Mouse (Mus musculus) kidney, adult 2 months (tissue): ENCODE measurements around the gene Cdh4. TPM values are rescaled to one million over a fixed set of nuclear protein-coding genes. Genes with fewer than 3 reads are reported as not detected.

Experiments
- DNase-seq: peaks from one replicate; pipeline ENCODE4 v3.0.0; 2021
- H3K27ac ChIP-seq: fragments of 200-500 bp; 2 replicates; pipeline ENCODE4 v1.5.1; 2012; ENCODE audit warnings: low read depth, low read length, control low read depth, inconsistent platforms; ENCODE audit not compliant: insufficient read depth
- H3K27me3 ChIP-seq: fragments of 200-500 bp; replicated peaks from 2 replicates; pipeline ENCODE4 v1.6.1; 2012; ENCODE audit warnings: mild to moderate bottlenecking, moderate library complexity, low read length, inconsistent platforms; ENCODE audit not compliant: control insufficient read depth, insufficient read depth
- H3K36me3 ChIP-seq: fragments of 200-500 bp; 2 replicates; pipeline ENCODE4 v1.6.1; 2012; ENCODE audit warnings: mild to moderate bottlenecking, moderate library complexity, low read length, inconsistent platforms; ENCODE audit not compliant: control insufficient read depth, insufficient read depth
- H3K4me1 ChIP-seq: fragments of 200-500 bp; 2 replicates; pipeline ENCODE4 v1.6.1; 2011; ENCODE audit warnings: low read length; ENCODE audit not compliant: control insufficient read depth, insufficient read depth
- H3K4me3 ChIP-seq: fragments of 200-500 bp; 2 replicates; pipeline ENCODE4 v1.5.1; 2011; ENCODE audit warnings: mild to moderate bottlenecking, low read depth, low read length, control low read depth; ENCODE audit not compliant: insufficient read depth
- CTCF ChIP-seq: fragments of 200-500 bp; conservative IDR thresholded peaks from 2 replicates; pipeline ENCODE4 v1.5.1; 2011; ENCODE audit warnings: low read depth, mild to moderate bottlenecking, control low read depth, low read length, moderate library complexity, mixed read lengths; ENCODE audit not compliant: insufficient read depth, insufficient read length
- POLR2A ChIP-seq: fragments of 200-500 bp; IDR thresholded peaks from one replicate; pipeline ENCODE4 v1.6.1; 2011; ENCODE audit warnings: low read depth, low read length, control low read depth
- WGBS: fragments of 180-500 bp; shearing (Covaris S2); methylation state at CpG from one replicate; pipeline ENCODE4 v1.1.7; 2018; 5-methylcytosine and 5-hydroxymethylcytosine counted together
- polyA plus RNA-seq: library from polyadenylated mRNA; depleted of rRNA; stranded (reverse); fragments of >200 nt; gene quantifications from 2 replicates; pipeline ENCODE4 v1.2.3, GENCODE M21; 2012

The Cdh4 gene
- polyA plus RNA-seq, 1 experiment, result 1.2 TPM

GRCm38 (mm10) chr2:179896949-179897348, 454.7 kb downstream of the Cdh4 start:
- no peaks in the 10 kb centered on the region for H3K27me3 ChIP-seq
- 86% methylated on average over 2 of the region's 2 CpGs for WGBS
- no peak for DNase-seq
- no peak for TF ChIP-seq POLR2A
- no peak for TF ChIP-seq CTCF
- H3K4me1 ChIP-seq, result no peaks in the 10 kb centered on the region
- H3K4me3 ChIP-seq, result no peak overlapping the region
- H3K36me3 ChIP-seq, result no peaks in the 10 kb centered on the region
- H3K27ac ChIP-seq, result no peak overlapping the region

DNA sequence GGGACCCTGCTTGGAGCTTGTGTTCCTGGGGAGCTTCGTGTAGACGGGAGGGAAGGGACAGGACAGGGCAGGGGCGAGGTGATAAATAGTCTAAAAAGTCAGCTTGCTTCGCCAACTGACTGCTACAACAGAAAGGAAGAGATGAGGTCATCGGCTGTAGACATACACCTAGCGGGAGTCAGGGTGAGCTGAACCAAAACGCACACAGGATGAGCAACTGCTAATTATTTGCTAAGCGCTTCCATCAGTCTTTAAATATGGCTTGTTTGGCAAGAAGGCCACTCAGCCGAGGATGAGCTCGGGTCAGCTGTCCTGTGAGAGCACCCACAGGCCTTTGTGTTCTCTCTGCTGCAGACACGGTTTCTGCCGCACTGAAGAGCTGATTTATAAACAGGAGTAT, 470.7 kb downstream of the Cdh4 start:
- WGBS, result 50% methylated on average over 12 of the region's 12 CpGs
- Histone ChIP-seq H3K27ac (no peak overlapping the region), H3K36me3 (peaks cover 2% of the 10 kb centered on the region), H3K27me3 (no peaks in the 10 kb centered on the region), H3K4me3 (no peak overlapping the region), H3K4me1 (no peaks in the 10 kb centered on the region)
- no peak for DNase-seq
- TF ChIP-seq CTCF, result no peak
- TF ChIP-seq POLR2A, result no peak

DNA sequence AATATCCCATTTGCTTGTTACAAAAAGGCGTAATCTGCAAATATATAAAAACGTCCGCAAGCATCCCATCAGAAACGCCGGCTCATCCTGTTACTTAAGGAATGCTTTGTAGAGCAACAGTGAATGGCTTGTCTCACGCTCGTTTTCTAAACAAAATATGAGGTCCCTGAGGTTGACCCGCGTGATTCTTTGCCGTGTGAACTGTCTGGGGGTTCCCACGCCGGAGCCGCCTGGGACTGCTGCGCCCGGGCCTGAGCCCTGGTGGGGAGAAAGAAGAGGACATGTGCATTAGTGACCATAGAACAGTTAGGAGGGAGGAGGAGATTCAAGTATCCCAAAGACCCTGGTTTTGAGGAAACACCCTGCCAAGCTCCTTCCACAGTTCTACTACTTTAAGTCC, 471.1 kb downstream of the Cdh4 start:
- no peak for DNase-seq
- 73% methylated on average over 15 of the region's 15 CpGs for WGBS
- Histone ChIP-seq H3K4me3 (no peak overlapping the region), H3K27me3 (no peaks in the 10 kb centered on the region), H3K4me1 (no peaks in the 10 kb centered on the region), H3K27ac (no peak overlapping the region), H3K36me3 (peaks cover 2% of the 10 kb centered on the region)
- TF ChIP-seq POLR2A (no peak), CTCF (no peak)

- H3K36me3 ChIP-seq, result peaks cover 2% of the 10 kb centered on the region
- 45% methylated on average over 2 of the region's 2 CpGs for WGBS
Measured at GRCm38 (mm10) chr2:179914246-179914645, 472.0 kb downstream of the Cdh4 start.

DNA sequence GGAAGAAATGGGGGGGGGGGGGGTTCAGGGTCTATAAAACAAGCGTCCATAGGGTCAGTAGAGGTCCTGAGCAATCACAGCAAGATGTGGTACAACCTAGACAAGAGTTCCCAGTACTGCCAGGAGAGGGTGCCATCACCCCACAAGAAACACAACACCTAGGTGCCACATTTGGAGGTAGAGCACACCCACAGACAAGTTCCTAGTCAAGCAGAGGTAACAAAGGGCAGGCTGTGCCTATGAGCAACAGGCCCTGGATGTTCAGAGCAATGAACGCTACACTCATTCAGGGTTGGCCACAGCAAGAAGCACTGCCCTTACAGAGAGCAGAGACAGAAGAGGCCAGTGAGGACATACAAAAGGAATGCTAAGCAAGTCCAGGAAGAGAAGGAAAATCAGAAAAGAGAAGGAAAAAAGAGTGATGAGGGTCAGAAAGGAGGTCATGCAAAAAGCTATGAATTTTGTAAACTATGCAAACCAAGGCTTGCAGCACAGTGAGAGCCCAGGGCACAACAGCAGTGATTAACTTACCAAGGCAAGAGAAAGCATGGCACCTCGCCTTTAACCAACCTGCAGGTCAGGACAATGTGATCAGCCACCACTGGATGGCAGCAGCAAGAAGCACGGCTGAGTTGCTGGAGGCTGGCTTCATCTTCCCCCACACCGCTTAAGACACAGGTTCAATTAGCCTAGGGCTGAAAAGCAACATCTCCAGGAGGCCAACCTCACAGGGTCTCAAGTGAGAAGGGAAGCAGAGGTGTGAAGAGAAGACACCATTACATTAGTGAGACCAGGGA, 474.8 kb downstream of the Cdh4 start:
- Histone ChIP-seq H3K27ac (no peak overlapping the region), H3K4me3 (no peak overlapping the region), H3K27me3 (no peaks in the 10 kb centered on the region), H3K4me1 (no peaks in the 10 kb centered on the region), H3K36me3 (peaks cover 3% of the 10 kb centered on the region)
- TF ChIP-seq POLR2A (no peak), CTCF (peak; percentile 94)
- DNase-seq, result peak; percentile 79
- WGBS, result 16% methylated on average over 5 of the region's 5 CpGs

More at GRCm38 (mm10) chr2:179914246-179914645, 472.0 kb downstream of the Cdh4 start:
- H3K4me3 ChIP-seq, result no peak overlapping the region
- TF ChIP-seq POLR2A (no peak), CTCF (peak; percentile 53)
- H3K27ac ChIP-seq, result no peak overlapping the region
- DNase-seq, result peak; percentile 13
- no peaks in the 10 kb centered on the region for H3K27me3 ChIP-seq
- H3K4me1 ChIP-seq, result no peaks in the 10 kb centered on the region

- no peak overlapping the region for H3K4me3 ChIP-seq
- WGBS, result 59% methylated on average over 4 of the region's 4 CpGs
- no peak for TF ChIP-seq CTCF
- no peak for TF ChIP-seq POLR2A
- H3K36me3 ChIP-seq, result peaks cover 3% of the 10 kb centered on the region; the same call in 1 of the 2 replicates
- no peak overlapping the region for H3K27ac ChIP-seq
- H3K4me1 ChIP-seq, result no peaks in the 10 kb centered on the region
- peak; percentile 30 for DNase-seq
- no peaks in the 10 kb centered on the region for H3K27me3 ChIP-seq
Measured at GRCm38 (mm10) chr2:179920042-179920441, 477.8 kb downstream of the Cdh4 start.

DNA sequence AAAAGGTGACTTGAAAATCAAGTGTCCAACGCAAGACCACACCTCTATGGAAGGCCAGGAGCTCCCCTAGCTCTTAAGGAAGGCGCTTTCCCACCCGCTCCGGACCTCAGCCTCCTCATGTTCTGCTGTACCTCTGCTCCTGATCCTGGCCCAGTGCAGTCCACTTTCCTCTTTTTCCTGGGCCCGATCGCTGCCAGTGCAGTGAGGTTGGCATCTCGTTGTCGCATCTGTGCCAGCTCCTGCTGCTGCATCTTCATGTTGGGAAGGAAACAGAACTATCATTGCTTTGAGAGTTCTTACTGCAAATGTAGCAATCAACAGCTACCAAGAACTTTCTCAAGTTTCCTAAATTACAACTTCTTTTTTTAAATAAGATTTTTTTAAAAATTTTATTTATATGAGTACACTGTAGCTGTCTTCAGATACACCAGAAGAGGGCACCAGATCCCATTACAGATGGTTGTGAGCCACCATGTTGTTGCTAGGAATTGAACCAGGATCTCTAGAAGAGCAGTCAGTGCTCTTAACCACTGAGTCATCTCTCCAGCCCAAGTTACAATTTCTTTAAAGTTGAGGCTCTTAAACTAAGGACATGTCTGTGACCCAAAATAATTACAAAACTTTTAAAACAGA, 478.9 kb downstream of the Cdh4 start:
- peaks cover 3% of the 10 kb centered on the region; the same call in 1 of the 2 replicates for H3K36me3 ChIP-seq
- H3K27ac ChIP-seq, result no peak overlapping the region
- no peak for DNase-seq
- no peak overlapping the region for H3K4me3 ChIP-seq
- H3K27me3 ChIP-seq, result no peaks in the 10 kb centered on the region
- WGBS, result 94% methylated on average over 8 of the region's 8 CpGs
- TF ChIP-seq CTCF, result no peak
- no peak for TF ChIP-seq POLR2A
- H3K4me1 ChIP-seq, result no peaks in the 10 kb centered on the region

DNA sequence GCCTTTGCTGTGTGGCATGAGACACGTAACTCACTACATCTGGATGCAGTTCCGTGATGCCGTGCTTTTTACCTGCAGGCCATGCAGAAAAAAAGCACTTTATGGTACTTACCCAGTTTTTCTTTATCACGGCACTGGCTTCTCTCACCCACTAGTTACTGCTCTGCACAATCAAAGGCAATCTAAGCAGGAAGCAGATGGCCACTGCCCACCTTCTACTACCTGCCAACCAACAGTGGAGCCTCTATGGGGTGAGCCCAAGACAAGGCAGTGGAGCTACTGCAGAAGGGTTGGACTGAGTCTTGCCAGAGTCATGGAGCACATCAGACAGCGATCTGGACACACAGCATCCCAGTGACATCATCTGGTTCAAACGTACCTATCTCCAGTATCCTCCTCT, 481.8 kb downstream of the Cdh4 start:
- 90% methylated on average over 6 of the region's 6 CpGs for WGBS
- Histone ChIP-seq H3K27ac (no peak overlapping the region), H3K4me3 (no peak overlapping the region), H3K4me1 (no peaks in the 10 kb centered on the region), H3K27me3 (no peaks in the 10 kb centered on the region), H3K36me3 (peaks cover 3% of the 10 kb centered on the region; the same call in 1 of the 2 replicates)
- DNase-seq, result no peak
- TF ChIP-seq POLR2A, result no peak
- TF ChIP-seq CTCF, result no peak
